Mouse (Mus musculus): ENCODE results near the gene Lrfn3. TPM values are rescaled to one million over a fixed set of nuclear protein-coding genes. Genes with fewer than 3 reads are reported as not detected.
A peak's percentile ranks its signal among the peaks of the same experiment; 100 is the strongest.

Lrfn3 gene
- total and polyA plus RNA-seq, 3 experiments: 0.08 TPM; not detected in 2

GRCm38 (mm10) chr7:30363344-30363738 lies 769 bp upstream of the Lrfn3 start:
- peaks cover 16% of the 10 kb centered on the region for H3K9me3 ChIP-seq (replicated peaks; ENCODE audit: low read length)
- no peak overlapping the region for H3K27ac ChIP-seq (ENCODE audit: insufficient read depth, low read depth)
- no peak overlapping the region for H3K4me3 ChIP-seq (replicated peaks in 1 of 3; ENCODE audit: low read depth in 2 of 3, low read length in 2 of 3, poor library complexity in 1 of 3)
- TF ChIP-seq USF1 (IDR thresholded peaks at IDR 0.05; ENCODE audit: low read depth, low read length) (no peak), ETS1 (conservative IDR thresholded peaks at IDR 0.05; ENCODE audit: low read depth, low read length) (no peak)
- DNase-seq (ENCODE audit: extremely low read depth): no peak
- H3K4me1 ChIP-seq (ENCODE audit: control insufficient read depth in 1 of 2, insufficient read depth in 2 of 2): peaks cover 6 to 13% of the 10 kb centered on the region in 2 experiments
- H3K9ac ChIP-seq (ENCODE audit: insufficient read depth, low read depth): no peak overlapping the region
- dilution Hi-C loops (cut with MboI; ENCODE audit: extremely low pct_ligation_motif_present, extremely low pct_unique_long_range_greater_than_20kb, low sequenced_read_pairs): no loop called here
- in situ Hi-C loops (cut with MboI; ENCODE audit: low pct_ligation_motif_present, low pct_unique_long_range_greater_than_20kb, low sequenced_read_pairs): loop anchor here (5.0 kb wide), 1 partner anchor 74 kb away; no protein-coding TSS in a partner anchor
- no peaks in the 10 kb centered on the region for H3K36me3 ChIP-seq (replicated peaks in 1 of 2; ENCODE audit: control insufficient read depth in 1 of 2, insufficient read depth in 1 of 2, low read length in 1 of 2)
- H3K79me2 ChIP-seq (replicated peaks; ENCODE audit: control insufficient read depth, extremely low read depth, insufficient read depth, poor library complexity, severe bottlenecking): no peaks in the 10 kb centered on the region
- peaks cover 90% of the 10 kb centered on the region for H3K27me3 ChIP-seq (replicated peaks)
- no peak overlapping the region for H3K4me2 ChIP-seq (ENCODE audit: insufficient read depth, low read depth, poor library complexity, severe bottlenecking)

GRCm38 (mm10) chr7:30360028-30360427 lies 2.5 kb downstream of the Lrfn3 start:
- H3K27me3 ChIP-seq (replicated peaks): peaks cover 98% of the 10 kb centered on the region
- in situ Hi-C loops (cut with MboI; ENCODE audit: low pct_ligation_motif_present, low pct_unique_long_range_greater_than_20kb, low sequenced_read_pairs): loop anchor here (5.0 kb wide), 1 partner anchor 77 kb away; no protein-coding TSS in a partner anchor
- peaks cover 10% of the 10 kb centered on the region for H3K9me3 ChIP-seq (replicated peaks; ENCODE audit: low read length)
- H3K9ac ChIP-seq (ENCODE audit: insufficient read depth, low read depth): no peak overlapping the region
- H3K79me2 ChIP-seq (replicated peaks; ENCODE audit: control insufficient read depth, extremely low read depth, insufficient read depth, poor library complexity, severe bottlenecking): no peaks in the 10 kb centered on the region
- no peak for DNase-seq (ENCODE audit: extremely low read depth)
- H3K4me3 ChIP-seq (replicated peaks in 1 of 3; ENCODE audit: low read depth in 2 of 3, low read length in 2 of 3, poor library complexity in 1 of 3): no peak overlapping the region
- TF ChIP-seq BHLHE40 (IDR thresholded peaks at IDR 0.05; ENCODE audit: low read depth, low read length) (peak; percentile 46; the same call in 1 of the 2 replicates), CHD1 (IDR thresholded peaks at IDR 0.05; ENCODE audit: low read depth, low read length) (no peak), SIN3A (IDR thresholded peaks at IDR 0.05; ENCODE audit: low read length) (no peak)
- dilution Hi-C loops (cut with MboI; ENCODE audit: extremely low pct_ligation_motif_present, extremely low pct_unique_long_range_greater_than_20kb, low sequenced_read_pairs): no loop called here
- no peak overlapping the region for H3K27ac ChIP-seq (ENCODE audit: insufficient read depth, low read depth)
- H3K36me3 ChIP-seq (replicated peaks in 1 of 2; ENCODE audit: control insufficient read depth in 1 of 2, insufficient read depth in 1 of 2, low read length in 1 of 2): no peaks in the 10 kb centered on the region
- H3K4me1 ChIP-seq (ENCODE audit: control insufficient read depth in 1 of 2, insufficient read depth in 2 of 2): peaks cover 6 to 13% of the 10 kb centered on the region in 2 experiments
- H3K4me2 ChIP-seq (ENCODE audit: insufficient read depth, low read depth, poor library complexity, severe bottlenecking): 0 out of 2 replicates have a peak overlapping the region, but pooled peaks have one; percentile 58

GRCm38 (mm10) chr7:30359276-30359865 lies 3.2 kb downstream of the Lrfn3 start:
- TF ChIP-seq MYC (IDR thresholded peaks at IDR 0.05; ENCODE audit: low read depth, low read length): no peak
- TF ChIP-seq SMC3 (IDR thresholded peaks at IDR 0.05; ENCODE audit: low read depth, low read length): no peak
- no peak for TF ChIP-seq JUN (IDR thresholded peaks at IDR 0.05; ENCODE audit: insufficient read depth, low read depth, low read length)
- TF ChIP-seq ELF1 (IDR thresholded peaks at IDR 0.05; ENCODE audit: low read depth, low read length): no peak
- no peak for TF ChIP-seq PAX5 (IDR thresholded peaks at IDR 0.05; ENCODE audit: low read length)
- TF ChIP-seq KAT2A (IDR thresholded peaks at IDR 0.05; ENCODE audit: insufficient replicate concordance, low read length): no peak
- no peak for TF ChIP-seq USF2 (conservative IDR thresholded peaks at IDR 0.05; ENCODE audit: low read depth, low read length)
- TF ChIP-seq MAZ (IDR thresholded peaks at IDR 0.05; ENCODE audit: low read depth, low read length): no peak
- TF ChIP-seq UBTF (IDR thresholded peaks at IDR 0.05; ENCODE audit: low read depth, low read length): no peak
- no peak for TF ChIP-seq JUND (conservative IDR thresholded peaks at IDR 0.05; ENCODE audit: low read depth, low read length)
- TF ChIP-seq BHLHE40 (IDR thresholded peaks at IDR 0.05; ENCODE audit: low read depth, low read length): no peak
- TF ChIP-seq GABPA (IDR thresholded peaks at IDR 0.05; ENCODE audit: insufficient replicate concordance, low read depth, low read length): no peak
- no peak for TF ChIP-seq ETS1 (conservative IDR thresholded peaks at IDR 0.05; ENCODE audit: low read depth, low read length)
- no peak for TF ChIP-seq CTCF (conservative IDR thresholded peaks at IDR 0.05 in 1 of 2, IDR thresholded peaks at IDR 0.05 in 1 of 2; ENCODE audit: low read depth in 2 of 2, low read length in 2 of 2)
- no peak for TF ChIP-seq E2F4 (IDR thresholded peaks at IDR 0.05; ENCODE audit: insufficient replicate concordance, low read depth, low read length)
- TF ChIP-seq SIN3A (IDR thresholded peaks at IDR 0.05; ENCODE audit: low read length): no peak
- in situ Hi-C loops (cut with MboI; ENCODE audit: low pct_ligation_motif_present, low pct_unique_long_range_greater_than_20kb, low sequenced_read_pairs): no loop called here
- no peak overlapping the region for H3K27ac ChIP-seq (ENCODE audit: insufficient read depth, low read depth)
- dilution Hi-C loops (cut with MboI; ENCODE audit: extremely low pct_ligation_motif_present, extremely low pct_unique_long_range_greater_than_20kb, low sequenced_read_pairs): no loop called here
- no peak overlapping the region for H3K9ac ChIP-seq (ENCODE audit: insufficient read depth, low read depth)
- H3K4me1 ChIP-seq (ENCODE audit: control insufficient read depth in 1 of 2, insufficient read depth in 2 of 2): peaks cover 9 to 13% of the 10 kb centered on the region in 2 experiments
- H3K4me3 ChIP-seq (replicated peaks in 1 of 3; ENCODE audit: low read depth in 2 of 3, low read length in 2 of 3, poor library complexity in 1 of 3): peak overlapping the region in 1 of 3 experiments; percentile 14
- H3K79me2 ChIP-seq (replicated peaks; ENCODE audit: control insufficient read depth, extremely low read depth, insufficient read depth, poor library complexity, severe bottlenecking): no peaks in the 10 kb centered on the region
- DNase-seq (ENCODE audit: extremely low read depth): no peak
- H3K4me2 ChIP-seq (ENCODE audit: insufficient read depth, low read depth, poor library complexity, severe bottlenecking): peak overlapping the region; percentile 58; the same call in 1 of the 2 replicates
- H3K27me3 ChIP-seq (replicated peaks): peaks cover 98% of the 10 kb centered on the region
- peaks cover 6% of the 10 kb centered on the region for H3K9me3 ChIP-seq (replicated peaks; ENCODE audit: low read length)
- no peaks in the 10 kb centered on the region for H3K36me3 ChIP-seq (replicated peaks in 1 of 2; ENCODE audit: control insufficient read depth in 1 of 2, insufficient read depth in 1 of 2, low read length in 1 of 2)

All from CH12.LX (cell line).